Mouse (Mus musculus) C2C12 (cell line): ENCODE data around the gene Abl2.

ENCODE experiments used
- CEBPB ChIP-seq: IDR thresholded peaks from one replicate; pipeline ENCODE4 v1.6.1; 2011; ENCODE audit warnings: low read depth, mild to moderate bottlenecking, control low read depth, moderate library complexity
- CTCF ChIP-seq: IDR thresholded peaks from one replicate; pipeline ENCODE4 v1.5.1; 2011; ENCODE audit not compliant: control insufficient read depth, insufficient read depth, insufficient read length
- FOSL1 ChIP-seq: IDR thresholded peaks from one replicate; pipeline ENCODE4 v1.8.0; 2011; ENCODE audit warnings: mild to moderate bottlenecking, low read length; ENCODE audit not compliant: poor library complexity, insufficient read depth, severe bottlenecking
- MAX ChIP-seq: IDR thresholded peaks from one replicate; pipeline ENCODE4 v1.6.1; 2011; ENCODE audit warnings: mild to moderate bottlenecking, control low read depth
- MYOD1 ChIP-seq: IDR thresholded peaks from one replicate; pipeline ENCODE4 v1.6.1; 2011; ENCODE audit warnings: low read depth; ENCODE audit not compliant: control insufficient read depth, insufficient read length
- USF1 ChIP-seq: IDR thresholded peaks from one replicate; pipeline ENCODE4 v1.6.1; 2011; ENCODE audit warnings: low read depth, mild to moderate bottlenecking, control low read depth, moderate library complexity

- no peak for TF ChIP-seq MAX
- no peak for TF ChIP-seq CTCF
- no peak for TF ChIP-seq USF1
- TF ChIP-seq FOSL1: no peak
- TF ChIP-seq CEBPB: no peak
- TF ChIP-seq MYOD1: no peak
Observed at GRCm38 (mm10) chr1:156608496-156608895, 49.9 kb downstream of the Abl2 start.
